Mouse (Mus musculus): ENCODE results near the gene Grk2. TPM values are rescaled to one million over a fixed set of nuclear protein-coding genes. Genes with fewer than 3 reads are reported as not detected.

The Grk2 gene
- total RNA-seq, 2 experiments from 2014 or later: 179 to 181 TPM

DNA sequence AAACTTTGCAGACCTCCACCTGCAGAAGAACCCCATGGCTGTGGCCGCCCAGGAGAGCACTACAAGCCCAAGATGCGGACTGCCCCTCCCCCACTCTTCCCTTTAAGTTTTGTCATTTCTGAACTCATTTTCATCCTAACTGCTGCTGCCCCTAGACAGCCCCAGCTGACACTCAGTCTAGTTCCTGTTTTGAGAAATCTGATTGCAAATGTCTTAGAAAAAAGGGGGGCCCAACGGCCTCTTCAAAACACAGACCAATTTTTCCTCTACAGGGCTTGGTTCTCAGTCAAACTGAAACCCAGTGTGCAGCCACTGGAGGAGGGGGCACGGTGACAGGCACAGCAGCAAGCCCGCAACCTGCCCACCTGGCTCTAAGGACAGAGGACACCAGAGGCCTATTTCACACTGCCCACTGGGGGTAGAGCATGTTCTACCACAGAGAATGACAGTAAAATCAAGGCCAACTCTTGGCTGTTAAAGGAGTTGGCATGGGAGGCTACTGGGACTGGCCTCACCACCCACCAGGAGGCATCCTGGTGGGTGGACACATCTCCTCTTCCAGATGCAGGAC is 1.7 kb downstream of the Grk2 start:
- ATAC-seq (replicated peaks; ENCODE audit: poor library complexity, severe bottlenecking): peak; percentile 9

DNA sequence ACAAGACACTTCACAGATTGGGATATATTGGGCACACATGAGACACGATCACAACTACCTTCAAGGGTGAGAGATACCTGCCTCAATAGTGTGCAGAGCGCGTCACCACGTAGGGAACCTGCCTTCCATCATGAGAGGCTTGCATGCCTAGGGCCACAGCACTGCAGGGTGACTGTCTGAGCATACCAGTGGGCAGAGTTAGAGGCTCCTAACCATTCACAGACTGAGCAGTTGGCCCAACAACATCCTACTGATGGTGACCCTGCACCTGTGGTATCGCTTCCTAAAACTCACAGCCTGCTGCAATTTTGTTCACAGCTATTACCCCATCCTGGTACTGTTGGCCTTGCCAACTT is 2.4 kb downstream of the Grk2 start:
- peak; percentile 18 for ATAC-seq (replicated peaks; ENCODE audit: poor library complexity, severe bottlenecking)

DNA sequence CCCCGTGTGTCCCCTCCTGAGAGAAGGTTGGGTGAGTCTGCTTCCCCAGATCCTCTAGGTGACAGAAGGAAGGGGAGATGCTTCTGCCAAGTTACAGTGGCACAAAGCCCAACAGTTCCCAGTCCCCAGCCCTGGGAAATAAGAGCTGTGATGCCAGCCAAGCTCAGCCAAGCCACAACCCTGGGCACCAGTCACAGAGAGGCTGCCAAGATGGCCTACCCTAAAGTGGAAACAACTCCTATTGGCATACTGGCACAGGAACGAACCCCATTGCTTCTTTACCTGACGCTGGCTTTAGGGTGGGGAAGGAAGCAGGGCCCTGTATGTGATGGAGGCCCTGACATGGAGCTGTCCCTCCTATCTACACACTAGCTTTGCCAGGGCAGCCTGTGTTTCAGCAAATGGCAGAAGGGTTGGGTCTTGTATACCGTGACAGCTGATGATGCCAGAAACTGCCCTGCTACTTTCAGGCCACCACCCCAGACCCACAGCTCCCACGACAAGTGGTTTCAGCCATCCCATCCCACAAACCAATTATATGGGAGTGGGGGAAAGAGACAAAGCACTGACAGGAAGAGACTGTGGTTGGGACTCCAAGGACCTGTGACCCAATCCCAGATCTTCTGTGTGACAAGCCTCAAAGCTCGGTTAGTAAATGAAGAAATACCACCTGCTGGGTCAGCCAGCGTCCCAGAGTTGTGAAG is 2.9 kb downstream of the Grk2 start:
- ATAC-seq (replicated peaks; ENCODE audit: poor library complexity, severe bottlenecking): no peak

DNA sequence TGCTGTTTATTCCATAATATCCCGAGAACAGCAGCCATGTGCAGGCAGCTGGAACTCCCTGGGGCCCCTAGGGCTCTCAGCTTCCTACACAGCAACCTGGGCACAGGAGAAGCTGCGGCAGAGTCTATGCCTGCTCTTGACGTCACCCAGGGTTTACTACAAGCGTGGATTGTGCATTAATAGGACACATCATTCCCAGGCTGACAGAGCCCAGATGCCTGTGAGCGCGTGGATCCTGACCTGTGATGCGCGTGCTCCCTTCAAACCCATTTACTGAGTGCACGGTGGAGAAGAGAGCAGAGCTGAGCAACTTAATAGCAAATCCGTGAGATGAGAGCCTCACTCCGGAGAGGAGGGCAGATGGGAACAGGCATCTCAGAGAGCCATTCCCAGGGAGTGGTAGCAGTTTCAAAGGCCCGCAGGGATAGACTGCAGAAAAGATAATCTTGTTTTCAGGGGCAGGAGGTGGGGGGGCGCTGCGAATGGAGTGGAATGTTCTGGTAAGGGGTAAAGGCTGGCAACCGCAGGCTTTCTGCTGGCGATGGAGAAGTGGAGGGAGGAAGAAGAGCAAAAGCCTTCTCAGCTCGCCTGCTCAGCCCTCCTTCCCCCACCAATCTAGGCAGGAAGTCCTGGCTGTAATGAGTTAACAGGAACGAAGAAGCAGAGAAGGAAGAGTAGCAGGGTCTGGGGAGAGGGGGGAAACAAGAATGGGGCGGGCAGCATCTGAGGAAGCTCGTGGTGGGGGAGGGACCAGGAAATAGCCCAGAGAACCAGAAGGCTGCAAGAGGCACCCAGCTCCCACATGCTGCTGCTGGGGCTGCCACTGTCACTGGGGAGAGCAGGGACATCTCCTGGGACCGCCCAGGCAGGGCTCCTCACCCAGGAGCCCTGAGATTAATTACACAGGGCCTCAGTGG is 4.0 kb downstream of the Grk2 start:
- ATAC-seq (replicated peaks; ENCODE audit: poor library complexity, severe bottlenecking): peak; percentile 45

DNA sequence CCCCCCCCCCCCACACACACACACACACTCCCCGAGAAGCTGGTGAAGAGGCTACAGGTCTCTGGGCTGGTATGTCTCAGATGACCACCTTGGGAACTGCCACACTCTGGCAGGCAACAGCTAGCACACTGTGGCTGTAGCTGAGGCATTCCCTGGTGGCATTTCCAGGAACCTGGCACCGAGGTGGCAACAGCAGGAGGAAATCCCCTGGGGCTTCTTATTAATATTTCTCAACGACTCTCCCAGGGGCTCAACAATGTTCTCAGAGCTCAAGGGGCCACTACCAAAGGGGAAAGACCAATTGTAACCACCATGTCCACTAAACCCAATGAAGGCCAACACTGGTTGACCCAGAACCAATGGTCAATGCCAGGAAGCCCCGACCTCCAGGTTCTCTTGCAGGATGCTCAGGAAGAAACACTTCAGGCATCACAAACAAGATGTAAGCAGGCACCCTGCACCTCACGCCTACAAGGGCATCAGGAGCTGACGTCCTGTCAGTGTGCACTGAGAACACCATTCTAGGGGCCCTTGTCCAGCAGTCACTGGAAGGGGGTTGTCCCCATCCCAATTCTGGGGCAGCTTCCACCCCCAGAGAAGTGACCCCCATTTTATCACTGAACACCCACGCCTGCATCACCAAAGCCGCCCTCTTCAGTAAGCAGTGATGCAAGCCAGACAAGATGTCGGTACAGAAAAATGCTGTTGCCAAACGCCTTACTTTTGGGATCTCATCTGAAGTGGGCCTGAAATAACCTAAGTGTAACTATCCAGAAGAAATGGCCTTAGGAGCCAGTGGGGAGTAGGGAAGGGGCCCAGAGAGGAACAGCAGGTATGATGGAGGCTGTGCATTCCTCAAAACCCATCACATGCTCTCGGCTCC is 4.9 kb downstream of the Grk2 start:
- no peak for ATAC-seq (replicated peaks; ENCODE audit: poor library complexity, severe bottlenecking)

DNA sequence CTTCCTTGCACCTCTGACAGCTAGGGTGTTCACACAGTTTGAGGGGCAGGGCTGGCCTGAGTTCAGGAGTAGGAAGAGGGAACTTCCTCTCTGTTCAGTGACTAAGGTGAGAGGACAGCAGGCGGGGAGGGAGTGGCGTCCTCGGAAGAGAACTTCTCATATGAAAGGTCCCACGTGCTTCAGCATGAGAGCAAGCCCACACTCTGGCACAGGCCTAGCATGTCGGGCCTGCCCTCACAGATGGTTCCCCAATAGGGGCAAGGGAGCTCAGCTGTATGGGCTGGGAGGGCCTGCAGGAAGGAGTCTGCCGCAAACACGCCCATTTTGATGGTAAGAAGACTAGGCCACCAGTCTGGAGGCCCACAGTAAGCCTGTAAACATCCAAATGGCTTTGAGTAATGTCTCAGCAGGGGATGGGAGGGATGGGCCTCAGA is 5.7 kb downstream of the Grk2 start:
- peak; percentile 64 for ATAC-seq (replicated peaks; ENCODE audit: poor library complexity, severe bottlenecking)

DNA sequence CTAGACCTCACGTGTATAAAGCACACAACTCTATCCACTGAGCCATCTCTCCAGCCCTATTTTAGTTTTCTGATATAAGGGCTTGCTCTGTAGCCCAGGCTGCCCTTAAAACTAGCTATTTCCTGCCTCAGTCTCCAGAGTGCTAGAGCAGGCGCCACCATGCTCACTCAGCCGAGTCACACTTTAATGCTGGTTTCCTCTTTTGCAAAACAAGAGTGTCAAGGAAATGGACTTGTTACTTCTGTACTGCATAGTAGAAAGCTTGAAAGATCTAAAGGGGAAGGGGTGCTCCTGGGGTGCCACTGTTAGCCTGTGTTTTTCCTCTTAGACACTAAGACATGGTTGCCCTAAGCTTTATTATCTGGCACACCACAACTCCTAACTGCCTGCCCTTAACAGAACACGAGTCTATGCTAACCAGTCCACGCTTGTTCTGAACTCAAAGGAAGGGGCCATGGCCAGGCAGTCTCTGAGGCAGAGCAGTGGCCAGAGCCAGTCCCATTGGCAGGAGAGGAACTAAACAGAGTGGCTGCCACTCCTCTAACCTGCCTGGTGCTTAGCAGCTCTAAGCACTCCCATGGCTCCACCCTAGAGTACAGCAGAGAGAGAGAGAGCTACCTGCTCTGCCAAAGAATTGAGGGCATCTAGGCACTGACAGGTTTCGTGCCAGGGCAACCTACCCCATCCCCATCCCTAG is 6.3 kb downstream of the Grk2 start:
- peak; percentile 1; the same call in 1 of the 2 replicates for ATAC-seq (replicated peaks; ENCODE audit: poor library complexity, severe bottlenecking)

DNA sequence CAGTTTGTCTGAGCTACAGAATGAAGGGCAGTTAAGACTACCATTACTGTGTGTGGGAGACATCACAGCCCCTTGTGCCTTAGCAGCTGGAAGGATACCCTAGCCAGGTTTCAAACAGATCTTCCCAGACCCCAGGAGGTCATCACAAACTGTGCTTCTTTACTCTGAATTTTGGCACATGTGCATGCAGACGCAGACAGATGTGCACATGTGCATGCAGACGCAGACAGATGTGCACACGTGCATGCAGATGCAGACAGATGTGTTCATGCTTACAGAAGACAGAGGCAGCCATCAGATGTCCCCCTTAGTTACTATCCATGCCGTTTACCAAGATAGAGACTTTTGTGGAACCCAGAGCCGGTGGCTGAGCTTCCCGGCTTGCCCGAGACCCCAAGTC is 6.9 kb downstream of the Grk2 start:
- no peak for ATAC-seq (replicated peaks; ENCODE audit: poor library complexity, severe bottlenecking)

DNA sequence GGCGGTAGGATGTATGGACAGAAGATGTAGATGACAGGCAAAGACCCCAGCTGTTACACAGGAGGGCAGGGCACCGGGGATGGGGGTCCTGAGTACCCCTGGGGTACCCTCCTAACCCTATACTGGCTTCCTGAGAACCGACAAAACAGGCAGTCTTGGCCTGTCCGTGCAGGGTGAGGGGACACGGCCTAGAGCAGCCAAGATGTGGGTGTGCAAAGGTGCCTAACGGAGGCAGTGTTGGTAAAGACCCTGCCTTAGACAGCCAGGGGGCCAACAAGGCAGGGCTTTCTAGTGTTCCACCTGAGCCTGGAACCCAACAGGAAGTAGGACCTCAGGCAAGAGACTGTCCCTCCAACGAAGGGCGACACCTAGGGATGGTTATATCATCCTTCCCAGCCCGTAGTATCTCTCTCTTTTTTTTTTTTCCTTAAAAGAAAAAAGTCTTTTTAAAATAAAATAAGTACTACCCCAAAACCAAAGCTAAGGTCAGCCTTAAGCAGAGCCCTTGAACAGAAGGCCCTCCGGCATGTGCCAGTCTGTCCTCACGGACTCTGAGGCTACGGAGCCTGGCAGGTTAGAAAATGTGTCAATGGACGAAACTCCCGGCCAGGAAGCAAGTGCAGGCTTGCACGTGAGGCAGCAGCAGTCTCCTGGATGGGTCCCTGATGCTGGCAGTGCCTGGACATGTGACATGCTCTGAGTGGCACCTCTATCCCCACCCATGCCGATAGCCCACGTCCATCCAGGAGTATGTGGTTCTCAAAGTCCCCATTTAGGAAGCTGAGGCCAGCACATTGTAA is 7.5 kb downstream of the Grk2 start:
- ATAC-seq (replicated peaks; ENCODE audit: poor library complexity, severe bottlenecking): no peak

DNA sequence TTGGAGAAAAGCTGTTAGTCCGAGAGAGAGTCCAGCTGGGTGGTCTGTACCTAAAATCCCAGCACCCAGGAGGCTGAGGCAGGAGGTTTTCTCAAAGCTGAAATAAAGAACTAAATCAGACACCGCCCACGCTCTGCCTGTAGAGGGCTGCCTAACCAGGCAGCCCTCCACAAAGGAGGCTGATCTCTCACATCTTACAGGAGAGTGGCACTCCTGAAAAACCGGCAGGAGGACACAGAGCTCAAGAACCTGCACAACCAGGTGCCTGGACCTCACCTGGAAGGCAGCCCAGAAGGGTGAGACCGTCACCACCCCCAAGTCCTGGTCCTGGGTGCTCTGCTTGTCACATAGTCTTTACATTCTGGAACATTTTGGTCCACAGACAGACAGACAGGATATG is 8.2 kb downstream of the Grk2 start:
- no peak for ATAC-seq (replicated peaks; ENCODE audit: poor library complexity, severe bottlenecking)

DNA sequence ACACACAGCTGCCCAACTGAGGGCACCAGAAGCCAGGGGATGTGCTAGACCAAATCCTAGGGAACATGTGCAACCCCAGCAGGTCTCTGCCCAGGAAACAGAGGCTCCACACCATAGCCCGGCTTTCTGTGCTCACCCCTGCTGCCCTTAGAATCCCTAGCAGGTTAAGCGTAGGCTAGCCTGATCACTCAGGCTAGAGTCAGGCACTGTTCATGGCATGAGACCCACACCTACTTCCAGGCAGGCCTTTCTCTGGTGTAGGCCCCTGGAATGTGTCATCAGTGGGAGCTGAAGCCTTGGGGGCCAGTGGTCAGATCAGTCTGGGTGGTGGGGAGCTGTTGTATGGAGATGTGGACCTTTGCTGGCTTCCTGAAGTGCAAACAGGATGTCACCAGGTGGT is 9.4 kb downstream of the Grk2 start:
- ATAC-seq (replicated peaks; ENCODE audit: poor library complexity, severe bottlenecking): no peak

DNA sequence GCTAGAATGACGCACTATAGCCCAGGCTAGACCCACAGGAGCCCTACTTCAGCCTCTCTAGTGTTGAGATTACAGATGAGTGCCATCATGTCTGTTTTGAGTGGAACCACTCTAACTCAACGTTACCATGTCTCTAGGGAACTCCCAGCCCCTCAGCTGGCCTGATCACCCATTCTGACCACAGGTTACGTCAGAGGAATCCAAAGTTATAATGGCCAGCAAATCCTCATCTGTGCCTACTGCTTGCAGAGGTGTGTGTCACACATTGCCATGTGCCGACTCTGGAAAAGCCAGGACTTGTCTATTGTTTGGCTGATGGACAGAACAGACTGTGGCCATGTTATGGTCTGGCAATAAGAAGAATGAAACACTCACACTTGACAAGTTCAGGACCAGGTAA is 10.6 kb downstream of the Grk2 start:
- ATAC-seq (replicated peaks; ENCODE audit: poor library complexity, severe bottlenecking): no peak

DNA sequence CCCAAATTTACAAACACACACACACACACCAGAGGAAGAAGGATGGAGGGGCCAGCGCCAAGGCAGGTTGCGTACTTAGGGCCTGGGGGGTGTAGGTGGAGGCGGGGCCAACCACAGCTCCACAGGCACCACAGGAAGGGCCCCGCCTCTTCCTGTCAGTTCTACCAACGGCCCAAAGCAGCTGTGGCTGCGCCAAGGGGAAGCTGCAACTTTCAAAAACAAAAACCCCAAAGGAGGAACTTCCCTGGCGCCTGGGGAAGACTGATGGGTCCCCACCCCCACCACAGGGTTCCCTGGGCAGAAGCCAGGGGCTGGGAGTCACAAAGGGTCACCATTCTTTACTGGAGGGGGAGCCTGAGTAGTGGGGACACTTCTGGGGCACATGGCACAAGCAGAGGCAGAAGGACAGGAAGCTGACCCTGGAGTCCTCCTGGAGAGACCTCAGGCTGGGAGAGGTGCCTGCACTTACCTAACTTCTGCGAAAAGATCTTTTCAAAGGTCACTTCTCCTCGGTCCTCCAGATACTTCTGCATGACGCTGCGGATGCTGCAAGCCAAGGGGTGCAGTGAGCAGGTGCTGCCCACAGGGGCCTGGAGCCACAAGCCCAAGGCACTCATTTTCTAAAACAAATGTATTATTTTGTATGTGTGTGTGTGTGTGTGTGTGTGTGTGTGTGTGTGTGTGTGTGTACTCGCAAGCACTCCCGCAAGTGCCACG is 11.5 kb downstream of the Grk2 start:
- ATAC-seq (replicated peaks; ENCODE audit: poor library complexity, severe bottlenecking): peak; percentile 89

DNA sequence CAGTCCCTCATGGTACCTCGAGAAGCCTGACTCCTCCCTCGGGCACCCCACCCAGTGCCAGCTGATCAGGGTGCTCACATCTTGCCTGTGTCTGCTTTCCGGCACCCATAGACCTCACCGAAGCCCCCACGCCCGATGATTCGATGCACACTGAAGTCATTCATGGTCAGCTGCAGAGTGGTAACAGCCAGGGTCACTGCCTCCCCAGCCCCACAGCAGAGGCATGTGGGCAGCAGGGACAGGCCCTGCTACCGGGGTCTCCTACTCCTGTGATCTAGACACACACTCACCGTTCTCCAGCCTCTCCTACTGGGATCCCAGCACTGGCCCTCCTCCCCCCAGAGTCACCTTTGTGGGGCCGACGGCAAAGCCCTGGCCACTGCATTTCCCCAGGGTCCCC is 14.9 kb downstream of the Grk2 start:
- no peak for ATAC-seq (replicated peaks; ENCODE audit: poor library complexity, severe bottlenecking)

DNA sequence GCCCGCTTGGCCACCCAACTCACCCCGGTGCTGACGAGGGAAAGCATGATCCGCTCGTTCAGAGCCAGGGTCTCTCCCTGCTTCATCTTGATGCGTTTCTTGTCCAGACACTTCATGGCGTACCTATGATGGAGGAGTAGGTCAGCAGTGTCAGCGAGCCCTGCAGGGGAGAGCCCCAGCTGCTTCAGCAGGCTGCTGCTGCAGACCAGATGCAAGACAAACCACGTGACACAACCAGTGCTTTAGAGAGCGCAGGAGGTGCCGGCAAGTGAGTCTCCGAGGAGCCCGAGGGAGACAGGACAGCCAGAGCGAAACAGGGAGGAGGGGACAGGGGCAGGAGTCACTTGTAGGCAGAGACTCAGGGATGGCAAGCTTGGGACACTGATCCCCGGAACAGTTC is 15.3 kb downstream of the Grk2 start:
- ATAC-seq (replicated peaks; ENCODE audit: poor library complexity, severe bottlenecking): no peak

DNA sequence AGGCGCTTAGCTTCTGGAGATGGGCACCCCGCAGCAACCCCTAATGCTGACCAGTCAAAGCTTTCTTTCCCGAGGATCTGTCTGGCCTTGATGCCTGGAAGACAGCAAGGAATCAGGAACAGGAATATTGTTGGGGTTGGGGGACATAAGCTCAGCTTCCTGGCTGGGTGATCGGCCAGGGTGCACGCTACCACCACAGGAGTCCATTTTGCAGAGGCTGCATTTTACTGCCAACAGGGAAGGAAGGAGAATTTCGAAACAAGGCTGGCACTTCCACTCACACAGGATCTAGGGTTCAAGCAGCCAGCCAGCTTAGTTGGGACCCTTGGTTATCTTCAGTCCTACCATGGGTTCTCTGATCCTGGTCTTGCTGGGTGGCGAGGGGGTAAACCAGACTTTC is 22.4 kb downstream of the Grk2 start:
- 0 out of 2 replicates have a peak, but pooled peaks have one; percentile 13 for ATAC-seq (replicated peaks; ENCODE audit: poor library complexity, severe bottlenecking)

DNA sequence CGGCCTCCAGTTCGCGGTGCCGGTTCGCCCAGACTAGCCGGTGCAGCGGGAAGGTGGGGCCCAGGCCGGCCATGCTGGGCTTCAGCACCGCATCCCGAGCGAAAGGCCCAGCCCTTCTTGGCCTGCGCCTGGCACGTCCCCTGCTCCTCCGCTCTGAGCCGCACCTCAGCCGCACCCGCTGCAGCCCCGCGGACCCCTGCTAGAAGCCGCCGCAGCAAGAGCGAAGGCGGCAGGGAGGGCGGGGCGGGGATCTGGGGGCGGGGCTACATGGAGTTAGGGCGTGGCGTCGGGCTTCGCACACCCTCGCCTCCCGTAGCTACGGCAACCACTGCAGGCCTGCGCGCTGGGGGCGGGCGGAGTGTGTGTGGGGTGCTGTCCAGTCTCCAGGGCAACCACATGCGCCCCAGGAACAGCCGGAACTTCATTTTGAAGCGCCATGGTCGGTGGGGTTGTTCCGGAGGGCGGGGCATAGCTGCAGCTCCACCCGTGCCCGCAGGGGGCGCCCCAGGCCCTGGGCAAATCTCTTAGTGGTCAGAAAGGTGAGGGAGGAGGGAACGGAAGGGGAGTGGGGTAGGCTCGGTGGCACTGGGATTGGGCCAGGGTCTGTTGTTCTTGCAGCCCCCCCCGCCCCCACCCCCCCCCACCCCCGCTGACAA is 23.0 kb downstream of the Grk2 start, which contains the start of gene Ankrd13d:
Gene Ankrd13d (minus strand): TSS at position 240 of the 656 bp plus-strand sequence.
- ATAC-seq (replicated peaks; ENCODE audit: poor library complexity, severe bottlenecking): peak; percentile 93

DNA sequence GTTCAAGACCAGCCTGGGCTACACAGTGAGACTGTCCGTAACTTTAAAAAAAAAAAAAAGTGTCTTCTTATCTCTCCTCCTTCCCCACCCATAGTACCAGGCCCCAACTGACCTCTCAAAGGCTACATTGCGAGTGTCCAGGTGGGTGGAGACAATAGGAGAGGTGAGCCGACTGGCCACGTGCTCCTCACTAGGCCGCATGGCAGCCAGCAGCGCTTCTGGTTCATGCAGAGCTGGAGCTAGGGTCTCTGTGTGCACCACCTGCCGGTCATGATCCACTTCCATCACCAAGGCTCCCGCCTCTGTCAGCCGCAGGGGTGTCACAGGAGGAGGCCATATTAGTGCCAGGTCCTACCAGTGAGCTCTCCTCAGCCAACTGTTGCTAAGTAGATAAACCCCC is 25.6 kb downstream of the Grk2 start:
- no peak for ATAC-seq (replicated peaks; ENCODE audit: poor library complexity, severe bottlenecking)
